Mouse (Mus musculus) limb, embryonic 13.5 days (tissue): ENCODE results near the gene Rdh16f2. TPM values are rescaled to one million over a fixed set of nuclear protein-coding genes. Genes with fewer than 3 reads are reported as not detected.
"Not testable (repeated sequence)": the region's sequence is repeated elsewhere in the genome, so short reads cannot be mapped to it uniquely, and the experiment has no call there.

Source experiments
- ATAC-seq: fragments of 200-750 bp; cut with Nextera tagmentation; 2 replicates; pipeline ENCODE4 v1.8.0; 2017; ENCODE audit warnings: low read depth, moderate number of reproducible peaks, moderate TSS enrichment; ENCODE audit not compliant: low FRiP score
- H3K27ac ChIP-seq: fragments of 300-500 bp; sonication (generic); 2 replicates; pipeline ENCODE4 v1.5.1; 2015; ENCODE audit warnings: inconsistent platforms, mild to moderate bottlenecking, moderate library complexity
- H3K27me3 ChIP-seq: fragments of 300-500 bp; sonication (generic); 2 replicates; pipeline ENCODE4 v1.6.1; 2015; ENCODE audit warnings: mild to moderate bottlenecking, inconsistent platforms
- H3K36me3 ChIP-seq: fragments of 300-500 bp; sonication (generic); 2 replicates; pipeline ENCODE4 v1.6.1; 2015; ENCODE audit warnings: inconsistent platforms, mild to moderate bottlenecking, moderate library complexity
- H3K4me1 ChIP-seq: fragments of 300-500 bp; sonication (generic); 2 replicates; pipeline ENCODE4 v1.6.1; 2015; ENCODE audit warnings: inconsistent platforms
- H3K4me2 ChIP-seq: fragments of 300-500 bp; sonication (generic); replicated peaks from 2 replicates; pipeline ENCODE4 v1.6.1; 2015; ENCODE audit warnings: inconsistent platforms, mild to moderate bottlenecking, moderate library complexity
- H3K4me3 ChIP-seq: fragments of 300-500 bp; sonication (generic); 2 replicates; pipeline ENCODE4 v1.5.1; 2015; ENCODE audit warnings: moderate library complexity, mild to moderate bottlenecking, inconsistent platforms
- H3K9ac ChIP-seq: fragments of 300-500 bp; sonication (generic); 2 replicates; pipeline ENCODE4 v1.6.1; 2015; ENCODE audit warnings: mild to moderate bottlenecking, inconsistent platforms
- H3K9me3 ChIP-seq: fragments of 300-500 bp; sonication (generic); 2 replicates; pipeline ENCODE4 v1.6.1; 2016; ENCODE audit warnings: inconsistent platforms
- WGBS: fragments of 180-500 bp; shearing (Covaris S2); methylation state at CpG from one replicate; pipeline ENCODE4 v1.1.7; 2015; 5-methylcytosine and 5-hydroxymethylcytosine counted together
- polyA plus RNA-seq: library from polyadenylated mRNA; unstranded; fragments of >200 nt; fragmentation: Nextera tagmentation; extraction: Ambion mirVana; gene quantifications from 2 replicates; pipeline ENCODE4 v1.2.1, GENCODE M21; 2015

Rdh16f2 gene
- polyA plus RNA-seq, 1 experiment from 2014 or later: not detected

DNA sequence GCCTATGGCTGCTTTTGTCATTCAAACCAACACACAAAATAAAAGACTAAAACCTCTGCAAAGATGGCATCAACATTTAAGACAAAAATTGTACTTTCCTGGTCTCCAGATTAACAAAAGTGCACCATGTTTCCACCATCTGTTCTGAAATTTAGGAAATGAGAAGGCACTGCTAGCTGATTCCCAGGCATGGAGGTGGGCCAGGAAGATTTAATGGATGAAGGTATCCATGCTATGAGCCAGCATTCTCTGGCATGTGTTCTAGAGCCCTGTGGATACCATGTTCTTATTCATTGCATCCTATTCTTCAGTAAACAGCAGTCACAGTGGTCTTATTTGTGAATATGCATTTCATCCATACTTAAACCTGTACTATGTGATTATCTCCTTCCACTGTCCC is 9.9 kb upstream of the Rdh16f2 start:
- H3K4me3 ChIP-seq: no peak overlapping the region
- H3K4me2 ChIP-seq: no peak overlapping the region
- no peak overlapping the region for H3K27ac ChIP-seq
- H3K9ac ChIP-seq: no peak overlapping the region
- peaks cover 4% of the 10 kb centered on the region; the same call in 1 of the 2 replicates for H3K9me3 ChIP-seq
- no peaks in the 10 kb centered on the region for H3K4me1 ChIP-seq
- no peak for ATAC-seq
- no peaks in the 10 kb centered on the region for H3K36me3 ChIP-seq
- no peaks in the 10 kb centered on the region for H3K27me3 ChIP-seq

- Histone ChIP-seq H3K4me1 (no peaks in the 10 kb centered on the region), H3K4me2 (no peak overlapping the region), H3K9me3 (no peaks in the 10 kb centered on the region), H3K27ac (no peak overlapping the region), H3K36me3 (no peaks in the 10 kb centered on the region), H3K9ac (no peak overlapping the region), H3K4me3 (no peak overlapping the region), H3K27me3 (no peaks in the 10 kb centered on the region)
- no peak for ATAC-seq
Observed at GRCm38 (mm10) chr10:127864931-127865330, 1.3 kb upstream of the Rdh16f2 start.

DNA sequence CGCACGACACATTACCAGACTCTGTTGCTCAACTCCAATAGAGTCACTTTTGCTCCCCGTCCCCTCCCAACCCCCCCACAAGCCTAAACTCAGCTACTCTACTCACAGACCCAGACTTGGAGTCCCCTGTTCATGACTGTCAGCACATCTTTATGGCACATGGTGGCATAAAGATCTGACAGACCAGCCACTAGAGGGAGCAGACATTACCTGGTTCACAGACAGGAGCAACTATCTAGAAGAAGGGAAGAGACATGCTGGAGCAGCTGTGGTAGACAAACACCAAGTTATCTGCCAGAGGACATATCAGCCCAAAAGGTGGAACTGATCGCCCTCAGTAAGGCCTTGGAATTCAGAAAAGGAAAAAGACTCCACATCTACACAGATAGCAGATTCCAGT is 6.2 kb downstream of the Rdh16f2 start:
- H3K9ac ChIP-seq: no peak overlapping the region
- H3K36me3 ChIP-seq: no peaks in the 10 kb centered on the region
- ATAC-seq: no peak
- H3K4me2 ChIP-seq: no peak overlapping the region
- no peaks in the 10 kb centered on the region for H3K4me1 ChIP-seq
- no peaks in the 10 kb centered on the region for H3K27me3 ChIP-seq
- peaks cover 10% of the 10 kb centered on the region; the same call in 1 of the 2 replicates for H3K9me3 ChIP-seq
- WGBS: 68% methylated on average over 4 of the region's 4 CpGs
- no peak overlapping the region for H3K4me3 ChIP-seq
- no peak overlapping the region for H3K27ac ChIP-seq

GRCm38 (mm10) chr10:127877681-127878080 is 11.4 kb downstream of the Rdh16f2 start:
- no peaks in the 10 kb centered on the region for H3K4me1 ChIP-seq
- no peaks in the 10 kb centered on the region for H3K36me3 ChIP-seq
- no peak overlapping the region for H3K27ac ChIP-seq
- H3K27me3 ChIP-seq: no peaks in the 10 kb centered on the region
- WGBS: 54% methylated on average over 2 of the region's 2 CpGs
- H3K9me3 ChIP-seq: no peaks in the 10 kb centered on the region
- no peak overlapping the region for H3K4me3 ChIP-seq
- no peak for ATAC-seq
- H3K4me2 ChIP-seq: no peak overlapping the region
- H3K9ac ChIP-seq: no peak overlapping the region

DNA sequence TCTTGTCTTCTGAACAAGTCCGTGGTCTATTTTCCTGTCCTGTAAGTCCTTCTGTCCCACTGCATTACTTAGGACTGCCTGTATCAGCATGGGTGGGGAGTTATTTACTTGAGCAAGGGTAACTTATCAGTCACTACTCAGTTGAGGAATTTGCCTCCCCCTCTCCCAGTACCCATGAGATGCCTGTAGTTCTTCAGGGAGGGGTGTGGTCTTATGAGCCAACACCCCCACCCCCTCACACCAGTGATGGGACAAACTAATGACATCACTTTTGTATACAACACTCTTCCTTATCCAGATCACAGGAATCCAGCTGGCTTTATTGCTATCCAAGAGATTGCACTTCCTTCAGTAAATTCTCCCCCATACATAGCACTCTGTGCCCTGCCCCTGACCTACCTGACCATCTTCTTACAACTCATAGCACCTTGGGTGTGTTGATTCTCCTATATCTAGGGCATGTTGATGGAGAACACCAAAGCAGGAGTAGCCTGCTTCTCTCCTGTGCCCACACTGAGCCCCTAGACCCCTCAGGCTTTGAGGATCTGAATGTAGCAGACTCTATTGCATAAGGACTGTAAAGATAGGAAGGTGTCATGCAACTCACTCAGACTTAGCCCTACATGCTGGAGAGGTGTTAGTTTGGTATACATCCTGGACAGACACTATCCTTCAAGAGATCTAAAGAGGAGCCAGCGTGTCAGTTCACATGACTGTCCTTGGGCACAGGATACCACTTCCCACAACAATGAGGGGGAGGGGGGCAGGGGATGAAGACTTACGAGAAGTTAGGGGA is 12.2 kb downstream of the Rdh16f2 start:
- no peak for ATAC-seq
- H3K9me3 ChIP-seq: no peaks in the 10 kb centered on the region
- no peak overlapping the region for H3K4me3 ChIP-seq
- 69% methylated on average over 3 of the region's 3 CpGs for WGBS
- no peak overlapping the region for H3K9ac ChIP-seq
- no peak overlapping the region for H3K27ac ChIP-seq
- H3K27me3 ChIP-seq: no peaks in the 10 kb centered on the region
- no peak overlapping the region for H3K4me2 ChIP-seq
- no peaks in the 10 kb centered on the region for H3K4me1 ChIP-seq
- H3K36me3 ChIP-seq: no peaks in the 10 kb centered on the region

GRCm38 (mm10) chr10:127879155-127879688 is 12.9 kb downstream of the Rdh16f2 start:
- no peaks in the 10 kb centered on the region for H3K9me3 ChIP-seq
- no peak for ATAC-seq
- no peak overlapping the region for H3K4me2 ChIP-seq
- no peak overlapping the region for H3K27ac ChIP-seq
- H3K4me3 ChIP-seq: no peak overlapping the region
- H3K36me3 ChIP-seq: no peaks in the 10 kb centered on the region
- H3K9ac ChIP-seq: no peak overlapping the region
- 66% methylated on average over 3 of the region's 3 CpGs for WGBS
- no peaks in the 10 kb centered on the region for H3K4me1 ChIP-seq
- H3K27me3 ChIP-seq: no peaks in the 10 kb centered on the region

DNA sequence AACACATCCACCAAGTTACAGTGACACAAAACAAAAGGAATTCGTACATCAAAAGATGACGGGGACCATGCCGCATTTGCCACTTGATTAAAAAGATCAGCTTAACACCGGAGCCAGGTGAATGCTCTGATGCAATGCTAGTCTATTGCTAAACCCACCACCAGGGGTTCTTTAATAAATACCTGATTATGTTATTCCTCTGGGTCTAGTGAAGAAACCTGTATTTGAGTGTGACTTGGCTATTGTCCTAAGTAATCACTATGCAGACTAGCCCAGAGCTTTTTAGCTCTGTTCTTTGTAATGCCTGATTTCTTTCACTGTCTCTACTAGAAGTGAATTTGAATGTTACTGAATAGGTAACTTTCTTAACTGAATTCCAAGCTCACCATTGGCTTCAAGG is 14.8 kb downstream of the Rdh16f2 start:
- 79% methylated on average over 4 of the region's 4 CpGs for WGBS
- ATAC-seq: no peak
- Histone ChIP-seq H3K4me2 (no peak overlapping the region), H3K27me3 (no peaks in the 10 kb centered on the region), H3K9me3 (no peaks in the 10 kb centered on the region), H3K27ac (no peak overlapping the region), H3K4me1 (no peaks in the 10 kb centered on the region), H3K4me3 (no peak overlapping the region), H3K36me3 (no peaks in the 10 kb centered on the region), H3K9ac (no peak overlapping the region)

DNA sequence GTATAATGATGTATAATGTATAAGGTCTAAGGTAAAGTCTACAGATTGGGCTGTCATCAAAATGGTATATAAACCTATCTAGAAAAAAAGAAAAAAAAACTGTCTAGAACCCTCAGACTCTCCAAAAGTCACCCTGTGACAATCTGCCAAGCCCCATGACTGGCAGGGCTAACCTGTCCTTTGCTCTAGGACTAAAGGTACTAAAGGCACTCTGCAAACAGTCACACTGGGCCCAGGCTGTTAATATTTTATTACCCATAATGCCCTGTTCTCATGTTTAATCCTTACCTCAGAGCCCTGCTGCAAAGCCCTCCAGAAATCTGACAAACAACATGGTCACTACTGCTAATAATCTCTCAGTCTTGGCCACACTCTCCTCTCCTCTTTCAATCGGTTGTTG is 20.3 kb downstream of the Rdh16f2 start:
- Histone ChIP-seq H3K4me2 (no peak overlapping the region), H3K27ac (no peak overlapping the region), H3K9ac (no peak overlapping the region), H3K27me3 (no peaks in the 10 kb centered on the region), H3K4me3 (no peak overlapping the region), H3K36me3 (no peaks in the 10 kb centered on the region), H3K9me3 (no peaks in the 10 kb centered on the region), H3K4me1 (no peaks in the 10 kb centered on the region)
- ATAC-seq: no peak
- 60% methylated on average over 1 of the region's 1 CpGs for WGBS

DNA sequence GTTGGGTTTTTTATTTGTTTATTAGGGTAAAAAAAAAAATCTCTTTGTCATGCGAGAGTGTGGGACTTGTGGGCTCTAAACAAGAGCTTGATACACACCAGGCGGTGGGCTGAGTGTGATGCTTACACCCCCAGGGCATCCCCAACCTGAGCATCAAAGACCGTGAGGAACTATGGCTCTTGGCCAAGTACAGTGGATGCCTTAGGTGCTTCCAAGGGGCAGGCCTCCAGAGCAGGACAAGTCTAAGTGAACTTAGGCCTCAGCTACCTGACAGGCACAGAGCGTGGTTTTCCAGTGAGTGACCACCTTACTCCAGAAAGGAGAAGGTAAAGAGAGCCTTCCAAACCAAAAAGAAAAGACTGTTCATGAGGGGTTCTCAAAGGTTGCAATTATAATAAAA is 20.7 kb downstream of the Rdh16f2 start:
- Histone ChIP-seq H3K9me3 (no peaks in the 10 kb centered on the region), H3K4me3 (no peak overlapping the region), H3K4me2 (no peak overlapping the region), H3K36me3 (no peaks in the 10 kb centered on the region), H3K4me1 (no peaks in the 10 kb centered on the region), H3K27me3 (no peaks in the 10 kb centered on the region), H3K27ac (no peak overlapping the region), H3K9ac (no peak overlapping the region)
- ATAC-seq: no peak
- WGBS: 76% methylated on average over 4 of the region's 4 CpGs

GRCm38 (mm10) chr10:127888605-127889004 is 22.3 kb downstream of the Rdh16f2 start, which contains the start of gene Rdh7:
TSS of gene Rdh7 (minus strand) at chr10:127888817.
- Histone ChIP-seq H3K27ac (no peak within 1 kb of the TSS), H3K4me3 (no peak within 1 kb of the TSS), H3K9me3 (no peaks in the 10 kb centered on the region), H3K4me2 (no peak within 1 kb of the TSS), H3K27me3 (no peaks in the 10 kb centered on the region), H3K36me3 (no peaks in the 10 kb centered on the region), H3K9ac (no peak within 1 kb of the TSS), H3K4me1 (no peaks in the 10 kb centered on the region)
- ATAC-seq: no peak

GRCm38 (mm10) chr10:127891481-127891880 is 25.2 kb downstream of the Rdh16f2 start:
- Histone ChIP-seq H3K4me3 (no peak overlapping the region), H3K4me2 (no peak overlapping the region), H3K9ac (no peak overlapping the region), H3K9me3 (no peaks in the 10 kb centered on the region), H3K4me1 (no peaks in the 10 kb centered on the region), H3K36me3 (no peaks in the 10 kb centered on the region), H3K27ac (no peak overlapping the region), H3K27me3 (no peaks in the 10 kb centered on the region)
- WGBS: 85% methylated on average over 1 of the region's 1 CpGs
- ATAC-seq: no peak

DNA sequence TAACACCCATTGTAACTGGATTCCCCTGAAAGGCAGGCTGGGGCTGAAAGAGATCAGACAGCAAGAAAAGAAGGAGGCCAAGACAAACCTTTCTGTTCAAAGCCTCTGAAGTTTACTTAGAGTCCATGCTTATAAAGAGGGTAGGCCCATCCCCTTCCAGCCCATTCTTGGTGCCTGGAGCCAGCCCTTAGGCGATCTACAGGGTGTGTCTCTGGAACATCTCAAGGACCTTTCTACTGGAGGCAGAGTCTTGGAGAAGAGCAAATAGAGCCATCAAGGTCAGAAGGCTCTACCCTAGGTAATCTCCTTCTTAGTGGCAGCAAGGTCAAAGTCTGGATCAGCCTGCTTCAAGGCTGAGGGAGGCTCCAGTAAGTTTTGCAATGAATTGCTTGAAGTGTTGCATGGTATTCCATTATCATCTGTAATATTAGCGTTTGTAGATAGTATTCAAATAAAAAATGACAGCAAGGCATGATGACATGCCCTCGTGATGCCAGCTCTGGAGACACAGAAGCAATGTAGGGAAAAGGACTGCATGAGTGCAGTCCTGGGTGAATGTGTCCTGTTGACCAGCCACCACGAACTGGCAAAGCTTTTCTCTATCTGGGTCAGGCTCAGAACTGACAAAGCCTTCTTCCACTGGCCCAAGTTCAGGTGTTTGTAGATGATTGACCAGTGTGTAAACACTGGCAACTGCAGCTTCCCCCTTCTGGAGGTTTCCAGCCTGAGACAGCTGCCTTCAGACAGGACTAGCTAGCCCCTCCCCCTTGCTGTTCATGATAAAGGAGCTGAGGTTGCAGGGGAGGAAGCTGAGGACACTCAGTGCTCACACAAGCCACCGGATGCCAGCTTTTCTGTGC is 27.1 kb downstream of the Rdh16f2 start:
- H3K4me2 ChIP-seq, H3K27ac ChIP-seq, H3K4me3 ChIP-seq, H3K9ac ChIP-seq, H3K36me3 ChIP-seq, H3K27me3 ChIP-seq, ATAC-seq, H3K9me3 ChIP-seq, H3K4me1 ChIP-seq: not testable (repeated sequence)
- 71% methylated on average over 5 of the region's 5 CpGs for WGBS
